Comparison of ENCODE assay signal across 22 mouse cellular contexts in genomic region chr7:78787793-78788380, GRCm38 (mm10). TPM values are rescaled to one million over a fixed set of nuclear protein-coding genes. Genes with fewer than 3 reads are reported as not detected.
DNase-seq lines count a peak whose midpoint lies in the region; TF ChIP-seq lines count a peak whose summit lies in the region.
"Had no signal": no experiment of that assay in that cellular context is flagged by ENCODE, and none has a peak within 500 bp of the region (broad histone marks: within the 10 kb centered on the region; RNA-seq: fewer than 3 reads in every experiment).

No protein-coding gene starts in this region.

- no peak for TF ChIP-seq POLR2A in lung, adult 2 months (IDR thresholded peaks at IDR 0.05; ENCODE audit: borderline replicate concordance, extremely low read depth, low read depth, low read length)

- H3K4me1 ChIP-seq in lung, adult 2 months (ENCODE audit: control insufficient read depth, insufficient read depth, low read length), result no peaks in the 10 kb centered on the region; the same call in 1 of the 2 replicates

- DNase-seq in left cerebral cortex, postnatal 25 days (ENCODE audit: low spot score in 2 of 2), result peak; percentile 39 to 82
- DNase-seq in left cerebral cortex, adult 2 months (ENCODE audit: extremely low spot score in 1 of 2, low spot score in 2 of 2), result no peak
- peak; percentile 51 to 57 for DNase-seq in right cerebral cortex, adult 2 months (ENCODE audit: low spot score in 2 of 2)
- no peak for DNase-seq in right cerebral cortex, postnatal 4 days
- DNase-seq in adrenal gland, postnatal 36 days, result peak; percentile 57 to 60
- peak; percentile 67 for DNase-seq in layer of hippocampus, adult 9-11 months
- no peak for DNase-seq in kidney, adult 18-20 months
- no peak for DNase-seq in lung, adult 2 months
- DNase-seq: cerebellum, adult 9-10 months; gastrocnemius, postnatal 25 days; kidney, adult 2 months; kidney, postnatal 25 days; lung, postnatal 14 days; right cerebral cortex, adult 18-20 months; thymus, adult 18-20 months; thymus, postnatal 4 days had no signal

- TF ChIP-seq CTCF in left cerebral cortex, adult 2 months (IDR thresholded peaks at IDR 0.05), result no peak
- TF ChIP-seq CTCF in lung, adult 2 months (IDR thresholded peaks at IDR 0.05; ENCODE audit: insufficient read depth, low read length), result no peak

- intact Hi-C loops in left cerebral cortex, postnatal 25 days (cut with DNase I), result no loop called here
- intact Hi-C loops in left cerebral cortex, adult 2 months (cut with DNase I), result no loop called here

- H3K27ac ChIP-seq in left cerebral cortex, adult 2 months, result no peak overlapping the region
- H3K27ac ChIP-seq: embryonic facial prominence, embryonic 10.5 days; limb, embryonic 13.5 days; stomach, embryonic 15.5 days had no signal

- no peak overlapping the region for H3K4me3 ChIP-seq in left cerebral cortex, adult 2 months
- no peak overlapping the region for H3K4me3 ChIP-seq in lung, adult 2 months (replicated peaks; ENCODE audit: extremely low read depth, low read depth, low read length)
- H3K4me3 ChIP-seq: embryonic facial prominence, embryonic 10.5 days; limb, embryonic 13.5 days; stomach, embryonic 15.5 days had no signal

- WGBS in lung, adult 2 months, result 90% methylated on average over 12 of the region's 12 CpGs

RNA-seq across cellular contexts. Expression of gene Mrpl46, which starts 4.6 kb away (rescaled TPM):
- 10 to 100 TPM; 31.6 to 36.7 TPM for total RNA-seq in left cerebral cortex, postnatal 25 days (2021)
- 10 to 100 TPM; 30.2 to 37.1 TPM for total RNA-seq in left cerebral cortex, adult 2 months (2021)
- 10 to 100 TPM; 37.2 to 41.0 TPM for total RNA-seq in adrenal gland, postnatal 36 days (2021)
- 14.3 and 15.1 TPM in 2 replicates for polyA plus RNA-seq in lung, adult 2 months (2012; rRNA removed)

RNA-seq across cellular contexts. Expression of gene Mrps11, which starts 5.0 kb away (rescaled TPM):
- 10 to 100 TPM; 33.3 to 38.5 TPM for total RNA-seq in left cerebral cortex, postnatal 25 days (2021)
- total RNA-seq in left cerebral cortex, adult 2 months (2021), result 10 to 100 TPM; 34.6 to 42.3 TPM
- total RNA-seq in adrenal gland, postnatal 36 days (2021), result 100 to 1,000 TPM in 1 of 2 experiments, 10 to 100 TPM in 1; 95.7 to 122 TPM
- 27.9 and 28.5 TPM in 2 replicates for polyA plus RNA-seq in lung, adult 2 months (2012; rRNA removed)

RNA-seq across cellular contexts. Expression of gene Ntrk3, which starts 50.1 kb away (rescaled TPM):
- 100 to 1,000 TPM; 149 to 159 TPM for total RNA-seq in left cerebral cortex, postnatal 25 days (2021)
- total RNA-seq in left cerebral cortex, adult 2 months (2021), result 100 to 1,000 TPM; 173 to 179 TPM
- total RNA-seq in adrenal gland, postnatal 36 days (2021), result 10 to 100 TPM; 19.8 to 37.4 TPM
- polyA plus RNA-seq in lung, adult 2 months (2012; rRNA removed), result 4.7 and 6.1 TPM in 2 replicates
- total RNA-seq: common myeloid progenitor, adult 5-6 weeks; hematopoietic stem cell, adult 5-6 weeks; megakaryocyte-erythroid progenitor cell, adult 5-6 weeks had no signal

RNA-seq across cellular contexts. Expression of gene Det1, which starts 59.2 kb away (rescaled TPM):
- total RNA-seq in left cerebral cortex, postnatal 25 days (2021), result 1 to 10 TPM; 5.4 to 5.9 TPM
- total RNA-seq in left cerebral cortex, adult 2 months (2021), result 1 to 10 TPM; 6.1 TPM
- total RNA-seq in adrenal gland, postnatal 36 days (2021), result 10 to 100 TPM; 11.5 to 15.5 TPM
- polyA plus RNA-seq in lung, adult 2 months (2012; rRNA removed), result 10.2 and 11.0 TPM in 2 replicates

Comparison
In these comparisons a context has a peak if more than half of its experiments do, and no peak if none do; other contexts are left out.
1. DNase-seq: peak in left cerebral cortex, postnatal 25 days (2 of 2), right cerebral cortex, adult 2 months (2 of 2), adrenal gland, postnatal 36 days (2 of 2) and layer of hippocampus, adult 9-11 months (single experiment); none in left cerebral cortex, adult 2 months (0 of 2), right cerebral cortex, postnatal 4 days (single experiment), kidney, adult 18-20 months (single experiment) and lung, adult 2 months (single experiment).